Mouse (Mus musculus) ES-E14 (cell line): ENCODE measurements around the gene Tmem104. TPM values are rescaled to one million over a fixed set of nuclear protein-coding genes. Genes with fewer than 3 reads are reported as not detected.

Experiments used
- DNase-seq: peaks from one replicate; pipeline ENCODE4 v3.0.0-alpha.2; 2013; ENCODE audit warnings: low read depth, low spot score
- H3K27ac ChIP-seq: 2 replicates; pipeline ENCODE4 v1.5.1; 2012; ENCODE audit warnings: low read depth, mild to moderate bottlenecking, low read length, moderate library complexity, mixed read lengths; ENCODE audit not compliant: poor library complexity, insufficient read depth, severe bottlenecking
- H3K36me3 ChIP-seq: 2 replicates; pipeline ENCODE4 v1.6.1; 2012; ENCODE audit warnings: mild to moderate bottlenecking, low read length, moderate library complexity, mixed read lengths; ENCODE audit not compliant: control insufficient read depth, poor library complexity, insufficient read depth, severe bottlenecking
- H3K4me1 ChIP-seq, 2 experiments: fragments of 150-350 bp in 1 of 2; sonication (generic) in 1 of 2; 2 replicates each; pipeline ENCODE4 v1.6.1; 2012; ENCODE audit warnings: low read length in 2 of 2, mild to moderate bottlenecking in 1 of 2, mixed read lengths in 1 of 2; ENCODE audit not compliant: control insufficient read depth in 2 of 2, insufficient read depth in 2 of 2, poor library complexity in 1 of 2
- H3K4me3 ChIP-seq, 2 experiments: fragments of 150-350 bp in 1 of 2; sonication (generic) in 1 of 2; 2 replicates each; pipeline ENCODE4 v1.5.1; 2012; ENCODE audit warnings: low read length in 2 of 2, low read depth in 1 of 2, mild to moderate bottlenecking in 1 of 2, mixed read lengths in 1 of 2; ENCODE audit not compliant: insufficient read depth in 1 of 2, poor library complexity in 1 of 2, severe bottlenecking in 1 of 2
- H3K9ac ChIP-seq: 2 replicates; pipeline ENCODE4 v1.6.1; 2012; ENCODE audit warnings: low read depth, mild to moderate bottlenecking, low read length, mixed read lengths; ENCODE audit not compliant: poor library complexity, insufficient read depth, severe bottlenecking
- H3K9me3 ChIP-seq: fragments of 150-350 bp; sonication (generic); 2 replicates; pipeline ENCODE4 v1.6.1; 2012; ENCODE audit warnings: low read depth, mild to moderate bottlenecking, low read length; ENCODE audit not compliant: control insufficient read depth, insufficient read depth
- CHD2 ChIP-seq: IDR thresholded peaks from 2 replicates; pipeline ENCODE4 v1.6.1; 2014; ENCODE audit warnings: mild to moderate bottlenecking, low read depth, low read length, inconsistent platforms
- HCFC1 ChIP-seq: IDR thresholded peaks from 2 replicates; pipeline ENCODE4 v1.6.1; 2012; ENCODE audit warnings: low read length, inconsistent platforms, borderline replicate concordance; ENCODE audit not compliant: insufficient read depth
- MAFK ChIP-seq: IDR thresholded peaks from 2 replicates; pipeline ENCODE4 v1.6.1; 2014; ENCODE audit warnings: mild to moderate bottlenecking, low read depth, low read length, inconsistent platforms; ENCODE audit not compliant: insufficient read depth
- ZC3H11A ChIP-seq: IDR thresholded peaks from 2 replicates; pipeline ENCODE4 v1.6.1; 2012; ENCODE audit warnings: low read depth, mild to moderate bottlenecking, inconsistent platforms, low read length, borderline replicate concordance
- ZNF384 ChIP-seq: IDR thresholded peaks from 2 replicates; pipeline ENCODE4 v1.6.1; 2012; ENCODE audit warnings: low read depth, low read length, inconsistent platforms
- in situ Hi-C, 2 experiments: fragments of 600-800 bp; cut with MboI; formaldehyde crosslinking; loops; one replicate each; pipeline ENCODE4 v1.15.1; 2025; ENCODE audit warnings: low sequenced_read_pairs in 2 of 2, inconsistent platforms in 1 of 2; ENCODE audit not compliant: unreplicated experiment in 2 of 2
- total RNA-seq: library from RNA; depleted of rRNA; stranded (reverse); fragments of 300-350 nt; gene quantifications from 2 replicates; pipeline ENCODE4 v1.2.3, GENCODE M21; 2012

Tmem104 gene
- total RNA-seq, 1 experiment, result 14.7 TPM

- TF ChIP-seq MAFK (no peak), HCFC1 (no peak), ZNF384 (no peak), CHD2 (no peak), ZC3H11A (no peak)
- H3K27ac ChIP-seq, result no peak overlapping the region
- DNase-seq, result no peak
- no peaks in the 10 kb centered on the region for H3K9me3 ChIP-seq
- no peak overlapping the region for H3K9ac ChIP-seq
- in situ Hi-C loops, result no loop called here
- peaks cover 49% of the 10 kb centered on the region for H3K36me3 ChIP-seq
- peaks cover 4 to 28% of the 10 kb centered on the region in 2 experiments; a peak in 3 of 4 replicates for H3K4me1 ChIP-seq
- H3K4me3 ChIP-seq, result no peak overlapping the region
These were observed 7.4 kb upstream of the Tmem104 start for GRCm38 (mm10) chr11:115179881-115180280.

GRCm38 (mm10) chr11:115181913-115182638 is 5.2 kb upstream of the Tmem104 start:
- DNase-seq, result peak; percentile 78
- Histone ChIP-seq H3K27ac (no peak overlapping the region), H3K4me1 (peaks cover 0 to 12% of the 10 kb centered on the region in 2 experiments; a peak in 2 of 4 replicates), H3K9me3 (no peaks in the 10 kb centered on the region), H3K36me3 (peaks cover 39% of the 10 kb centered on the region), H3K4me3 (no peak overlapping the region), H3K9ac (no peak overlapping the region)
- TF ChIP-seq HCFC1 (no peak), MAFK (no peak), ZC3H11A (0 out of 2 replicates have a peak, but pooled peaks have one; percentile 22)
- in situ Hi-C loops, result no loop called here

GRCm38 (mm10) chr11:115184973-115185372 is 2.3 kb upstream of the Tmem104 start:
- TF ChIP-seq MAFK (no peak), CHD2 (no peak), ZNF384 (no peak), HCFC1 (no peak), ZC3H11A (no peak)
- in situ Hi-C loops, result no loop called here
- H3K27ac ChIP-seq, result no peak overlapping the region
- H3K9ac ChIP-seq, result no peak overlapping the region
- H3K4me3 ChIP-seq, result no peak overlapping the region
- peaks cover 27% of the 10 kb centered on the region for H3K36me3 ChIP-seq
- no peaks in the 10 kb centered on the region for H3K9me3 ChIP-seq
- peaks cover 0 to 9% of the 10 kb centered on the region in 2 experiments; a peak in 1 of 4 replicates for H3K4me1 ChIP-seq
- DNase-seq, result no peak

GRCm38 (mm10) chr11:115187693-115188092 is 406 bp downstream of the Tmem104 start, which contains the start of gene Nat9:
Gene Nat9 (minus strand): TSS chr11:115187859.
- in situ Hi-C loops, result no loop called here
- peaks cover 12% of the 10 kb centered on the region; the same call in 1 of the 2 replicates for H3K36me3 ChIP-seq
- H3K4me3 ChIP-seq, result peak within 1 kb of the TSS; percentile 71 to 75
- no peak for TF ChIP-seq CHD2
- TF ChIP-seq ZNF384, result no peak
- TF ChIP-seq MAFK, result no peak
- no peak for TF ChIP-seq HCFC1
- no peak for TF ChIP-seq ZC3H11A
- H3K9me3 ChIP-seq, result no peaks in the 10 kb centered on the region
- no peak within 1 kb of the TSS for H3K27ac ChIP-seq
- no peak for DNase-seq
- peak within 1 kb of the TSS; percentile 69 for H3K9ac ChIP-seq
- H3K4me1 ChIP-seq, result peaks cover 0 to 8% of the 10 kb centered on the region in 2 experiments; a peak in 1 of 4 replicates
